Mouse (Mus musculus): ENCODE results near the gene Plekhd1. TPM values are rescaled to one million over a fixed set of nuclear protein-coding genes. Genes with fewer than 3 reads are reported as not detected.

Plekhd1 gene
- total RNA-seq, 2 experiments from 2014 or later, result 6.9 to 7.8 TPM

DNA sequence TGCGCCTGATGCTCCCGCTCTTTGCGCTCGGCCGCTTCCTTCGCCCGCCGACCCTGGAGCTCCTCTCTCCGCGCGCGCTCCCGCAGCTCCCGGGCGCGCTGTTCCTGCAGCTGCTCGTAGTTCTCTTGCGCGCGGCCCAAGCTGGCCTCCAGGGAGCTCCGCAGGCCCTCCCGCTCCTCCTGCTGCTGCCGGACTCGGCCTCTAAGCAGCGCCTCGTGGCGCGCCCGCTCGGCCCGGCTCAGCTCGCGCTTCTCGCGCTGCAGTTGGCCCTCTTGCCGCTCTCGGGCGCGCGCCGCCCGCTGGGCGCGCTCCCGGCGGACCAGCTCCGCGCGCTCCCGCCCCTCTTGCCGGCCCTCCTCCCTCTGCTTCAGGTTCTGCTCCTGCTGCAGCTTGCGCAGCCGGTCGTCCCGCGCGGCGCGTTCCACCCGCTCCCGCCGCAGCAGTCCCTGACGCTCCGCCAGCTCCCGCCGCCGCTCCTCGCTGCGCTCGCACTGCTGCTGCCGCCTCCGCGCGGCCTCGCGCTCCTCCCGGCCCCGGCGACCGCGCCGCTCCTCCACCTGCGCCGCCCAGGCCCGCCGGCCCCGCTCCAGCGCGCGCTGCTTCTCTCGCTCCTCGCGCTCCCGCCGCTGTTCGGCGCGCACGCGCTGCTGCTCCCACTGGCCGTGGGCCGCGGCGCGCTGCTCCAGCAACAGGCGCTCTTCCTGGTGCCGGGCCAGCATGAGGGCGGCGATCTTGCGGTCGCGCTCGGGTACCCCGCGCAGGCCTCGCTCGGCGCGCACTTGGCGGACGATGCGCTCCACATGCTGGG, 65.6 kb downstream of the Plekhd1 start:
- DNase-seq, result no peak

DNA sequence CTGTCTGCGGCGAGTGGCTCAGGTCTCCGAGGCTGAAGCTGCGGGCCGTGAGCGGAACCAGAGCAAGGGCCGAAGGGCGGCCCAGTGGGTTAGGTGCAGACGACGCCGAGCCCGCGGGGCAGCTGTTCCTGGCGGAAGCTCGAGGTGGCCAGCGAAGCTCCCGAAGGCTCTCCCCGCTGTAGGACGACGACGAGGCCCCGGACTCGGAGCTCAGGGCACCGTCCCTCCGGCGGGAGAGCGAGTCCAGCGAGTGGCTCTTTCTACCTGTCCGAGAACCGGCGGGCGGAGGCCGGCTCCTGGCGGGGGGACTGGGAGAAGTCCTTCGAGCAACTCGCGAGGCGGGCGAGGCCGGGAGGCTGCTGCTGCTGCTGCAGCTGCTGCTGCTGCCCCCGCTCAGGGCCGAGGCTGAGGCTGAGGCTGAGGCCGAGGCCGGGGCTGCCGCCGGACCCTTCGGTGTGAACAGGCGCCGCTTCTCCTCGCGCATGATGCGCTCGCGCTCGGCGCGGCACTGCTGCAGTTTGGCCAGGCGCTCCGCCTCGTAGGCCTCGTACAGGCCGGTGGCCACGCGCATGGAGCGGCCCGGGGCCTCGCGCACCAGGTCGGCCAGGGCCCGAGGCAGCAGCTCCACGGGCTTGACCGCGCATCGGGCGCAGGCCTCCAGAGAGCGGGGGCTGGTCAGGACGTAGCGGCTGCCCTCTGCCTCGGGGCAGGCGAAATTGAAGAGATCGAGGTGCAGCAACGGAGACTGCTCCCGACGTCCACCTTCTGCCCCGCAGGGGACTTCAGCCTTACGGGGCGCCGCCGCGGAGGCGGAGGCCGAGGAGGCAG, 66.4 kb downstream of the Plekhd1 start:
- DNase-seq, result no peak

DNA sequence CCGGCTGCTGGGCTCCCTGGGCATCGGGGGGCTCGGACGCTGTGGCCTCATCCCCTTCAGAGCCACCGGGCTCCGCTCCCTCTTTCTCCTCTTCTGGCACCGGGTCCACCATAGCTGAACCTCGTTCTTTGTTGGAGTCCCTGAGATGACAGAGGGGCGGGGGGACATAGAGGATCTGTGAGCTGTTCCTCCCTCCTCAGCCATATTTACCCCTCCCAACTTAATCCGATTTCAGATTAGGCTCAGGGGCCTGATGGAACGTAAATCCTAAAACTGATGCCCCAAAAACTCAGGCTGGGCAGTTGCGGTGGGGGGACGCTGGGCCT, 67.0 kb downstream of the Plekhd1 start:
- peak in 1 of 2 experiments; percentile 14 for DNase-seq

DNA sequence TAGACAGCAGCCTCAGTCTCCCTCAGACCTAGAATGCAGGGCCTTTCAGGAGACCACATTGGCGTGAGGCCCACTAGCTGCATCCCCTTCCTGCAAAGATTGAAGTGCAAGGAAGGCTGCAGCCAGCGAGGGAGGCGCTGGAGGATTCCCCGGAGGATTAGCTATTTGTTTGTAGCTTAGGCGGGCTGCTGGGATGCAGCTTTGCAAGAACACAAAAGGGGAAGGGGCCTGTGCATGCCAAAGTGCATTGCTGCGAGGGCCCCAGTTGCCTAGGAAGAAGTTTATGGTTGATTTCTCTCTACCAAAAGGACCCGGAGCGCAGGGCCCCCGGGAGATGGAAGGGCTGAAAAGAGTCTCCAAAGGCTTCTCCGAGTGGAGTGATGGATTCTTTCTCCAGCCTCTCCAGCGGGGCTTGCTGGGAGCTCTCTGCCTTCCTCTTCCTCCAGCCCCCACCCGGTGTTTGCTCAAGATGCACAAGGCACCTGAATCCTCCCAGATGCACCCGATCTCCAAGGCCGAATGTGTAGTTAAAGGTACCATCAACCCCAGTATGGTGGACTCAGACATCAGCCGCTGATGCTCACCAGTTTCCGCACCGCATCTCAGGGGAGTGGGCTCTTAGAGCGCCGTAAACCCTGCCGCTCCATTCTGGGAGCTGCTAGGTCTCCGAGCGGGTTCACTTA, 67.5 kb downstream of the Plekhd1 start:
- DNase-seq, result peak; percentile 54 to 59

DNA sequence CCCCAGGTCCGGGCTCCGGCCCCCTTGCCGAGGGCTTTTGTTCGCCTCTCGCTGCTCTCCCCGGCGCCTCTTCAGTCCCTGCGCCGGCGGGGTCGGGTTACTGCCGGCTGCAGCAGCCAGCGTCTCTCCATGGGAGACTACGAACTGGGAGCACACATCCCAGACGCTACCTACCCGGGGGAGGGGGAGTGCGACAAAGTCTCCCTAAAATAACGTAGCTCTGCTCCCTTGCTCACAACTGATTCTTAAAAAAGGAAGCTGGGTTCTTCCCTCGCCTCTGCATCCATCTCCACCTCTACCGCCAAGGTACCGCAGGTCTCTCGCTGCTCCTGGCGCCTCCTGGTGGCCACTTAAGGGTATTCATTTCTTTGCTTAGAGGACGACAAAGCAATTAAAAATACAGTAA, 68.0 kb downstream of the Plekhd1 start, which contains the start of gene Ccdc177:
Ccdc177 (minus strand) TSS at position 292 of the 406 bp plus-strand sequence.
- peak; percentile 79 to 83 for DNase-seq

DNA sequence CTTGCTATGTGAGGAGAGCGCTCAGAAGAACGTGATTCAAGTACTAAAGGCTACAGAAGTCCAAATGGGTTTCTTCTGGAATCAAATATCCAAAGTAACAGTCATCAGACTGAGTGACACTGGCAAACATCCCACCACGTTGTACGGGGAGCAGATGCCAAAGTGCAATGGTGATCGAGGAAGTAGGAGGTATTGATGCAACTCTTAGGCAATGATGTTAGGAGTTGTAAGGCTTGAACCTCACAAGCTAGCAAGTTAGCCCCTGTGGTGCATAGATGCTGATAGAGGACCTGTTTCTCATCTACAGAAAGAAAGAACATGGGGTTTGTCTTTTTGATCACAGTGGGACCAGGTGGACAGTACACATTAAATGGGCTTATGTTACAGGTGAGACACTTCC, 70.6 kb downstream of the Plekhd1 start:
- no peak for DNase-seq

DNA sequence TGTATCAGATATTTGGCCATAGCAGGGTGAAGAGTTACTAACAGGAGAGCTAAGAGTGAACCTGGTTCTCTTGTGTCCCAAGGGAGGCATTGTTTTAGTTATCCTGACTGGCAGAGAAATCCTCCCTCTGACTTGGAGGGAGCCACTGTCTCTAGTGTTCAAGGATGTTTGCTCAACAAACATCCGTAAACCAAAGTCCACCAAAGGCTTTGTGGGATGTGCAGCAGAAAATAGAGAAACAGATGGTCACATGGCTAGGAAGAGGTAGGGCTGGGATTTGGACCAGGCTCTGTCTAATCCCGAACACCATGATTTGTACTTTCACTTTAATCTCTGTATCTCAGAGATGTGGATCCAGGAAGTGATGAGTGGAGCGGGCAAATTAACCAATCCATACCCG, 71.7 kb downstream of the Plekhd1 start:
- no peak for DNase-seq

DNA sequence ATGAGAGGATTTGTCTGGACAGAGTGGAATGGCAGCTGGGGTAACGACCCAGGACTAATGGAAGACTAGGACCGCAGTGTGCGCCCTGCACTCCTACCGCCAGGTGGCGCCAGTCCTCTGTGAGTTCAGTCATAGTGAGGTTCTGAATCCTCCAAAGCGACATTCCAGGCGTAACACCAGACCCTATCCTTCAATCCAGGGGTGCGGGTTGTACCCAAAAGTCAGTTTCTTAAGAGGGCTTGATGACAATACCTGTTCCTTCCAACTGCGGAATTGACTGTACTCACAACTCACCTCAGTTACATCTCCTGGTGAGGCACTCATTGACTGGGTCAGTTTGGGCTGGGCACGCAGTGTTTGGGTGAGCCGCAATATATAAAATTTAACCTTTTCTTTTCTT, 77.3 kb downstream of the Plekhd1 start:
- peak; percentile 62 to 65 for DNase-seq

Other genes starting within 250 kb of the Plekhd1 start
- gene Exd2, start 229.5 kb upstream of the Plekhd1 start, total RNA-seq (2021), result 100 to 1,000 TPM; 114 to 126 TPM
- 100 to 1,000 TPM; 163 to 165 TPM for gene Galnt16, start 174.3 kb upstream of the Plekhd1 start, total RNA-seq (2021)
- 10 to 100 TPM; 36.5 to 40.7 TPM for gene Slc39a9, start 48.7 kb upstream of the Plekhd1 start, total RNA-seq (2021)
- 10 to 100 TPM; 34.9 to 43.7 TPM for gene Erh, start 48.2 kb upstream of the Plekhd1 start, total RNA-seq (2021)
- 10 to 100 TPM; 16.5 to 18.6 TPM for gene Ccdc177, start 68.1 kb downstream of the Plekhd1 start, total RNA-seq (2021)
- 10 to 100 TPM; 66.7 to 70.2 TPM for gene Susd6, start 97.9 kb downstream of the Plekhd1 start, total RNA-seq (2021)

Data from layer of hippocampus, postnatal 36 days (tissue).